Mouse (Mus musculus): Measurements from ENCODE around the gene Fbxo28. TPM values are rescaled to one million over a fixed set of nuclear protein-coding genes. Genes with fewer than 3 reads are reported as not detected.

Fbxo28 gene
- total RNA-seq (2021), result 10 to 100 TPM; 20.7 to 22.5 TPM
- long read RNA-seq, experiment 1, full-length matches to known transcripts, result 3 of 3 reads
- long read RNA-seq, experiment 1, partial matches to known transcripts, result 0 of 3 reads
- long read RNA-seq, experiment 1, other reads (novel, unspliced or antisense), result 0 of 3 reads
- long read RNA-seq, experiment 2, full-length matches to known transcripts, result 6 of 8 reads
- long read RNA-seq, experiment 2, partial matches to known transcripts, result 0 of 8 reads
- long read RNA-seq, experiment 2, other reads (novel, unspliced or antisense), result 2 of 8 reads

- peak; percentile 92 for DNase-seq
Measured at GRCm38 (mm10) chr1:182340821-182341781, at the start of gene Fbxo28. Gene Fbxo28, minus strand, starts transcription at chr1:182341629.

- DNase-seq, result peak; percentile 28 to 32
Measured at GRCm38 (mm10) chr1:182388729-182389128, 47.3 kb upstream of the Fbxo28 start.

- no peak for DNase-seq
Measured at GRCm38 (mm10) chr1:182386449-182386848, 45.0 kb upstream of the Fbxo28 start.

GRCm38 (mm10) chr1:182383096-182383495, 41.7 kb upstream of the Fbxo28 start:
- DNase-seq, result no peak

GRCm38 (mm10) chr1:182381327-182381726, 39.9 kb upstream of the Fbxo28 start:
- no peak for DNase-seq

- no peak for DNase-seq
Measured at GRCm38 (mm10) chr1:182380683-182381082, 39.3 kb upstream of the Fbxo28 start.

GRCm38 (mm10) chr1:182378876-182379275, 37.4 kb upstream of the Fbxo28 start:
- no peak for DNase-seq

GRCm38 (mm10) chr1:182378205-182378835, 36.9 kb upstream of the Fbxo28 start:
- no peak for DNase-seq

GRCm38 (mm10) chr1:182377519-182377918, 36.1 kb upstream of the Fbxo28 start:
- no peak for DNase-seq

- no peak for DNase-seq
Measured at GRCm38 (mm10) chr1:182376826-182377225, 35.4 kb upstream of the Fbxo28 start.

GRCm38 (mm10) chr1:182376221-182376620, 34.8 kb upstream of the Fbxo28 start:
- peak; percentile 24 to 63 for DNase-seq

- no peak for DNase-seq
Measured at GRCm38 (mm10) chr1:182371891-182372290, 30.5 kb upstream of the Fbxo28 start.

- DNase-seq, result no peak
Measured at GRCm38 (mm10) chr1:182369435-182369834, 28.0 kb upstream of the Fbxo28 start.

GRCm38 (mm10) chr1:182368782-182369181, 27.4 kb upstream of the Fbxo28 start:
- no peak for DNase-seq

- DNase-seq, result no peak
Measured at GRCm38 (mm10) chr1:182368309-182368708, 26.9 kb upstream of the Fbxo28 start.

GRCm38 (mm10) chr1:182363683-182364404, 22.4 kb upstream of the Fbxo28 start:
- DNase-seq, result no peak

- no peak for DNase-seq
Measured at GRCm38 (mm10) chr1:182362703-182363102, 21.3 kb upstream of the Fbxo28 start.

- DNase-seq, result no peak
Measured at GRCm38 (mm10) chr1:182358133-182358532, 16.7 kb upstream of the Fbxo28 start.

GRCm38 (mm10) chr1:182354504-182355147, 13.2 kb upstream of the Fbxo28 start:
- no peak for DNase-seq

GRCm38 (mm10) chr1:182349557-182349956, 8.1 kb upstream of the Fbxo28 start:
- DNase-seq, result no peak

GRCm38 (mm10) chr1:182346491-182346890, 5.1 kb upstream of the Fbxo28 start:
- DNase-seq, result peak; percentile 26 to 29
